Mouse (Mus musculus): ENCODE measurements at regions not wholly inside any gene's neighbourhood (a gene's known extent, or its start where the extent isn't known, plus 50 kb on each side); places are given as distances from the start of the nearest gene placed in this dataset.
"Not testable (repeated sequence)": the region's sequence is repeated elsewhere in the genome, so short reads cannot be mapped to it uniquely, and the experiment has no call there.

- H3K4me2 ChIP-seq (replicated peaks; ENCODE audit: low read depth): no peak overlapping the region
- no peak overlapping the region for H3K9ac ChIP-seq (ENCODE audit: low read length)
- DNase-seq (ENCODE audit: low spot score): no peak
- no peaks in the 10 kb centered on the region for H3K36me3 ChIP-seq (ENCODE audit: control insufficient read depth, insufficient read depth, low read length)
- TF ChIP-seq CTCF (IDR thresholded peaks at IDR 0.05; ENCODE audit: low read depth) (no peak), EP300 (optimal IDR thresholded peaks at IDR 0.05) (no peak)
- H3K27ac ChIP-seq (replicated peaks): no peak overlapping the region
- no peaks in the 10 kb centered on the region for H3K9me3 ChIP-seq (ENCODE audit: control insufficient read depth, low read length)
- H3K4me3 ChIP-seq (ENCODE audit: low read depth, low read length): no peak overlapping the region
- 92% methylated on average over 5 of the region's 5 CpGs for WGBS
- no peak for ATAC-seq (ENCODE audit: low FRiP score, low TSS enrichment)
- H3K27me3 ChIP-seq (ENCODE audit: control insufficient read depth, insufficient read depth, low read length): no peaks in the 10 kb centered on the region
- H3K4me1 ChIP-seq (replicated peaks; ENCODE audit: control insufficient read depth, insufficient read depth): no peaks in the 10 kb centered on the region
Measured at GRCm38 (mm10) chr7:137974705-137975104, 422.8 kb downstream of the Tcerg1l start.

- Histone ChIP-seq H3K27me3 (ENCODE audit: control insufficient read depth, insufficient read depth, low read length) (no peaks in the 10 kb centered on the region), H3K36me3 (ENCODE audit: control insufficient read depth, insufficient read depth, low read length) (no peaks in the 10 kb centered on the region), H3K27ac (replicated peaks) (no peak overlapping the region), H3K4me1 (replicated peaks; ENCODE audit: control insufficient read depth, insufficient read depth) (no peaks in the 10 kb centered on the region), H3K9me3 (ENCODE audit: control insufficient read depth, low read length) (no peaks in the 10 kb centered on the region), H3K9ac (ENCODE audit: low read length) (no peak overlapping the region), H3K4me3 (ENCODE audit: low read depth, low read length) (no peak overlapping the region), H3K4me2 (replicated peaks; ENCODE audit: low read depth) (no peak overlapping the region)
- TF ChIP-seq CTCF (IDR thresholded peaks at IDR 0.05; ENCODE audit: low read depth) (no peak), EP300 (optimal IDR thresholded peaks at IDR 0.05) (no peak)
- WGBS: 78% methylated on average over 1 of the region's 1 CpGs
- ATAC-seq (ENCODE audit: low FRiP score, low TSS enrichment): no peak
- no peak for DNase-seq (ENCODE audit: low spot score)
Measured at GRCm38 (mm10) chr7:137977527-137977926, 420.0 kb downstream of the Tcerg1l start.

GRCm38 (mm10) chr7:137979361-137979760 lies 418.2 kb downstream of the Tcerg1l start:
- Histone ChIP-seq H3K9ac (ENCODE audit: low read length) (no peak overlapping the region), H3K9me3 (ENCODE audit: control insufficient read depth, low read length) (no peaks in the 10 kb centered on the region), H3K4me3 (ENCODE audit: low read depth, low read length) (no peak overlapping the region), H3K27me3 (ENCODE audit: control insufficient read depth, insufficient read depth, low read length) (no peaks in the 10 kb centered on the region), H3K4me1 (replicated peaks; ENCODE audit: control insufficient read depth, insufficient read depth) (no peaks in the 10 kb centered on the region), H3K36me3 (ENCODE audit: control insufficient read depth, insufficient read depth, low read length) (no peaks in the 10 kb centered on the region), H3K4me2 (replicated peaks; ENCODE audit: low read depth) (no peak overlapping the region), H3K27ac (replicated peaks) (no peak overlapping the region)
- TF ChIP-seq EP300 (optimal IDR thresholded peaks at IDR 0.05) (no peak), CTCF (IDR thresholded peaks at IDR 0.05; ENCODE audit: low read depth) (no peak)
- ATAC-seq (ENCODE audit: low FRiP score, low TSS enrichment) (no peak), DNase-seq (ENCODE audit: low spot score) (no peak)
- WGBS: 73% methylated on average over 4 of the region's 4 CpGs

GRCm38 (mm10) chr7:138005806-138006205 lies 391.7 kb downstream of the Tcerg1l start:
- no peaks in the 10 kb centered on the region for H3K27me3 ChIP-seq (ENCODE audit: control insufficient read depth, insufficient read depth, low read length)
- DNase-seq (ENCODE audit: low spot score) (no peak), ATAC-seq (ENCODE audit: low FRiP score, low TSS enrichment) (no peak)
- no peak overlapping the region for H3K9ac ChIP-seq (ENCODE audit: low read length)
- H3K4me2 ChIP-seq (replicated peaks; ENCODE audit: low read depth): no peak overlapping the region
- H3K9me3 ChIP-seq (ENCODE audit: control insufficient read depth, low read length): no peaks in the 10 kb centered on the region
- no peaks in the 10 kb centered on the region for H3K4me1 ChIP-seq (replicated peaks; ENCODE audit: control insufficient read depth, insufficient read depth)
- TF ChIP-seq CTCF (IDR thresholded peaks at IDR 0.05; ENCODE audit: low read depth): no peak
- TF ChIP-seq EP300 (optimal IDR thresholded peaks at IDR 0.05): no peak
- no peak overlapping the region for H3K4me3 ChIP-seq (ENCODE audit: low read depth, low read length)
- no peaks in the 10 kb centered on the region for H3K36me3 ChIP-seq (ENCODE audit: control insufficient read depth, insufficient read depth, low read length)
- H3K27ac ChIP-seq (replicated peaks): no peak overlapping the region
- WGBS: 13% methylated on average over 3 of the region's 3 CpGs

- TF ChIP-seq EP300 (optimal IDR thresholded peaks at IDR 0.05) (no peak), CTCF (IDR thresholded peaks at IDR 0.05; ENCODE audit: low read depth) (no peak)
- no peak for DNase-seq (ENCODE audit: low spot score)
Measured at GRCm38 (mm10) chr7:138006971-138007370, 390.6 kb downstream of the Tcerg1l start.

GRCm38 (mm10) chr7:138008601-138009000 lies 388.9 kb downstream of the Tcerg1l start:
- Histone ChIP-seq H3K27me3 (ENCODE audit: control insufficient read depth, insufficient read depth, low read length) (no peaks in the 10 kb centered on the region), H3K9ac (ENCODE audit: low read length) (no peak overlapping the region), H3K9me3 (ENCODE audit: control insufficient read depth, low read length) (no peaks in the 10 kb centered on the region), H3K4me1 (replicated peaks; ENCODE audit: control insufficient read depth, insufficient read depth) (no peaks in the 10 kb centered on the region), H3K4me2 (replicated peaks; ENCODE audit: low read depth) (no peak overlapping the region), H3K4me3 (ENCODE audit: low read depth, low read length) (no peak overlapping the region), H3K36me3 (ENCODE audit: control insufficient read depth, insufficient read depth, low read length) (no peaks in the 10 kb centered on the region), H3K27ac (replicated peaks) (no peak overlapping the region)
- no peak for ATAC-seq (ENCODE audit: low FRiP score, low TSS enrichment)
- TF ChIP-seq EP300 (optimal IDR thresholded peaks at IDR 0.05) (no peak), CTCF (IDR thresholded peaks at IDR 0.05; ENCODE audit: low read depth) (no peak)
- 57% methylated on average over 3 of the region's 3 CpGs for WGBS
- DNase-seq (ENCODE audit: low spot score): no peak

More at GRCm38 (mm10) chr7:138006971-138007370, 390.6 kb downstream of the Tcerg1l start:
- H3K4me1 ChIP-seq (replicated peaks; ENCODE audit: control insufficient read depth, insufficient read depth): no peaks in the 10 kb centered on the region
- no peaks in the 10 kb centered on the region for H3K27me3 ChIP-seq (ENCODE audit: control insufficient read depth, insufficient read depth, low read length)
- H3K9me3 ChIP-seq (ENCODE audit: control insufficient read depth, low read length): no peaks in the 10 kb centered on the region
- ATAC-seq (ENCODE audit: low FRiP score, low TSS enrichment): no peak
- 51% methylated on average over 3 of the region's 3 CpGs for WGBS
- H3K27ac ChIP-seq (replicated peaks): no peak overlapping the region
- H3K4me3 ChIP-seq (ENCODE audit: low read depth, low read length): no peak overlapping the region
- no peak overlapping the region for H3K9ac ChIP-seq (ENCODE audit: low read length)
- H3K36me3 ChIP-seq (ENCODE audit: control insufficient read depth, insufficient read depth, low read length): no peaks in the 10 kb centered on the region
- no peak overlapping the region for H3K4me2 ChIP-seq (replicated peaks; ENCODE audit: low read depth)

GRCm38 (mm10) chr7:138024021-138024420 lies 373.5 kb downstream of the Tcerg1l start:
- H3K4me2 ChIP-seq (replicated peaks; ENCODE audit: low read depth); H3K9ac ChIP-seq (ENCODE audit: low read length); H3K27me3 ChIP-seq (ENCODE audit: control insufficient read depth, insufficient read depth, low read length); H3K27ac ChIP-seq (replicated peaks); DNase-seq (ENCODE audit: low spot score); H3K9me3 ChIP-seq (ENCODE audit: control insufficient read depth, low read length); H3K4me1 ChIP-seq (replicated peaks; ENCODE audit: control insufficient read depth, insufficient read depth); H3K4me3 ChIP-seq (ENCODE audit: low read depth, low read length); ATAC-seq (ENCODE audit: low FRiP score, low TSS enrichment); H3K36me3 ChIP-seq (ENCODE audit: control insufficient read depth, insufficient read depth, low read length): not testable (repeated sequence)
- WGBS: 96% methylated on average over 1 of the region's 1 CpGs

Measured in stomach, postnatal 0 days (tissue).